Mouse (Mus musculus): Measurements from ENCODE around the gene Ncam2.

GRCm38 (mm10) chr16:81452988-81453387 is 252.5 kb downstream of the Ncam2 start:
- no peak for TF ChIP-seq HCFC1 (IDR thresholded peaks at IDR 0.05; ENCODE audit: borderline replicate concordance, insufficient read depth, low read length)
- no peak for TF ChIP-seq MAFK (IDR thresholded peaks at IDR 0.05; ENCODE audit: insufficient read depth, low read depth, low read length)
- no peak for TF ChIP-seq ZNF384 (IDR thresholded peaks at IDR 0.05; ENCODE audit: low read depth, low read length)
- TF ChIP-seq CHD2 (IDR thresholded peaks at IDR 0.05; ENCODE audit: low read depth, low read length), result no peak

Measured in ES-E14 (cell line).